Mouse (Mus musculus) heart, postnatal 25 days (tissue): ENCODE measurements around the gene Olig3. TPM values are rescaled to one million over a fixed set of nuclear protein-coding genes. Genes with fewer than 3 reads are reported as not detected.
"Not testable (repeated sequence)": the region's sequence is repeated elsewhere in the genome, so short reads cannot be mapped to it uniquely, and the experiment has no call there.

Source experiments
- DNase-seq: peaks from one replicate; pipeline ENCODE4 v3.0.0; 2022; ENCODE audit warnings: low spot score
- intact Hi-C: fragments of 180-260 bp; cut with DNase I; formaldehyde crosslinking; loops from one replicate; pipeline ENCODE4 v1.15.1; 2025
- total RNA-seq, 2 experiments: library from RNA; stranded (reverse); gene quantifications; 2 replicates each; pipeline ENCODE4 v1.2.3; 2021

The Olig3 gene
- total RNA-seq, 2 experiments from 2014 or later: not detected

GRCm38 (mm10) chr10:19360446-19361300 is 4.3 kb downstream of the Olig3 start:
- intact Hi-C loops: no loop called here
- DNase-seq: no peak

DNA sequence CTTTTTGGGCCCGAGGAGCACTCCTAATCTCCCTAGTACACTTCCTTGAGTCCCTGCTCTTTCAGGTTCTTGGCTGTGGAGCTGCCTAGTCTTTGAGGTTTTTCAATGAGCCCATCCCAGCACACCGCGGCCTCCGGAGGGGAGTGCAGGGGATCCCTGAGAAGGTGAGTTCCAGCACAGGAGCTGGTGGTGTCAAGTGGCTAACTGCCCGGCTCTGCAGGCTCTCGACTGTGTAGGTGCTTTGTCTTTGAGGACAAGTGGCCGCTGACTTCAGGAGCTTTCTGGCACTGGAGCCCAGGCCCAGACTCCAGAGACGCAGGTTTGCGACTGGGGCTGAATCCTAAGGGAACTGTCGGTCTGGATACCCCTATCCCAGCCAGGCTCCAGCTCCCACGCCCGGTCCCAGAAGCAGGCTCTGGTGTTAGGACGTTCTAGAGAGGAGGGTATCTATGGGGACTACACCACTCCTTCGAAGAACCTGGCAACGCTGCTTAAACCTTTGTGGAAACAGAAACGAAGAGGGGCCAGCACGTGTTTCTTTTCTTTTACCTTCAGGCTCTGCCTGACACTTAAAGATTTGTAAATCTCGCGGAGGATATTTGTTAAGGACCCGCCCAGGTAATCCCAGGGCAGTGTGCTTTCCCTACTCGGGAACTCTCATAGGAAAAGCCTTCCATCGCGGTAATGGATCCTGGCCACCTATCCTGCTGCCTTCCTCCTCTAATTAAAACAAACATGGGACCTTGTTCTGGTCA is 5.4 kb downstream of the Olig3 start:
- intact Hi-C loops: no loop called here
- no peak for DNase-seq

- intact Hi-C loops: no loop called here
- no peak for DNase-seq
These were observed 5.9 kb downstream of the Olig3 start for GRCm38 (mm10) chr10:19362294-19362590.

DNA sequence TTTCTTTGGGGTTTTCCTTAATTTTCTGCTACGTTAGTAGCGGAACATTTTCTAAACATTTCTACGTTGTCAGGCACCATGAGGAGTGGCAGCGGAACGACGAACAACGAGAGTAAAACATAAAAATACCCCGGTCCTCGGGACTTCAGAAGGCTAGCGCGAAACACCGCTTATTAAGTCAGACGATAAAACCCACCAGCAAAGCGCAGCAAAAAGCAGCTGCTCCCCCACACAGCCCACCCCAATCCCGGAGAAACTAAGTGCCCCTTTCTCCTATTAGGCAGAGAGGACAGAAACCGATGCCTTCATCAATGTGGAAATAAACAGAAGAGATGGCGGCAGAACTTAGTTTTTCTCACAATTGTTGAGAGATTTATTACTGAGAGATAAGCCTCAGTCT is 6.5 kb downstream of the Olig3 start:
- intact Hi-C loops: no loop called here
- no peak for DNase-seq

- intact Hi-C loops: no loop called here
- no peak for DNase-seq
These were observed 7.0 kb downstream of the Olig3 start for GRCm38 (mm10) chr10:19363365-19363764.

DNA sequence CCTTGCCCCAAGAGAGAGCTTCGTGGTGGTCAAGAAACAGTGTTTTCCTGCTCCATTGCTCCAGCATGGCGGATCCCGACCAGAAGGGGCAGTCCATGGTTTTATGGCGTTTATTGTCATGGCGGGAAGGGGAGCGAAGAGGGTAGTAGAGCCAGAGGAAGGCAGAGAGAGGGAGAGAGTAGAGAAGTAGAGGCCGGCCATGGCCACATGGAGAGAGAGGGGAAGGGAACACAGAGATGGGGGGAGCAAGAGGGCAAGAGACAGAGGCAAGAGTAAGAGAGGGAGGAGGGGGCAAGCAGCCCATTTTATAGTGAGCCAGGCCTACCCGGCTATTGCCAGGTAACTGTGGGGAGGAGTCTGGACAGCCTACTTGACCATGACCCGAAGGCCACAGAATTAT is 12.8 kb downstream of the Olig3 start:
- intact Hi-C loops: no loop called here
- no peak for DNase-seq

DNA sequence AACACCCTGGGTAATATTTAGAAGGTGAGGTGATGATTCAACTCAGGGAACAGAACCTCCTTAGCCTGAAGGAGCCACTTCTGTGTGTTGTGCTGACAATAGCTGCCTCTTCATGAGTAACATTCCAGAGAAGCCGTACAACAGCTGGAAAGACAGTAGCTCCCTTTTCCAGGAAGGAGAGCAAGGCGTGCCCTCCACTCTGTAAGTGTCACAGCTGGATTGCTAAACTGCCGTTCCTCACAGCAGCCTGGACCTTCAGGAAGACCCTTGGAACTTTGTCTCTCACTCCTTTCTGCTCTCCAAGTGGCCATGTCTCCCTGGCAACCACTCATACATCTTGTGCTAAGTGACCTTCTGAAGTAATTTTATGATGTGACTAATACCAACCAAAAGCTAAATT is 13.8 kb downstream of the Olig3 start:
- no peak for DNase-seq
- intact Hi-C loops: no loop called here

DNA sequence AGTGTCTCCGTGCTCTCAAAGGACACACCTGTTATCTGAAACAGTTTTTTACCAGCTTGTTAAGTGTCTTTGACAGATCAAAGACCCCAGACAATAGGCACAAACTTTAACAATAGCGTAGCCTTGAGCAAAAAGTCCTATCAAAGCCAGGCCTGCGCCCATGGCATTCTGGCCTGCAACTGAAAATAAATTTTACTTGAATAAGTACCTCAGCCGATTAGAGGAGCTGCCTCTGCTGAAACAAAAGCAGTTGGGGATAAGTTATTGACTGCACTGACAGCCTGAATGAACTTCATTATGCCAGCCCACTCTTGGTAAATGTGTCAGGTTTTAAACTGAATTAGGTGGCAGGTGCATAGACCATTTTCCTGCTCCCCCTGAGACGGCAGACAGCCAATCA is 15.9 kb downstream of the Olig3 start:
- intact Hi-C loops: no loop called here

DNA sequence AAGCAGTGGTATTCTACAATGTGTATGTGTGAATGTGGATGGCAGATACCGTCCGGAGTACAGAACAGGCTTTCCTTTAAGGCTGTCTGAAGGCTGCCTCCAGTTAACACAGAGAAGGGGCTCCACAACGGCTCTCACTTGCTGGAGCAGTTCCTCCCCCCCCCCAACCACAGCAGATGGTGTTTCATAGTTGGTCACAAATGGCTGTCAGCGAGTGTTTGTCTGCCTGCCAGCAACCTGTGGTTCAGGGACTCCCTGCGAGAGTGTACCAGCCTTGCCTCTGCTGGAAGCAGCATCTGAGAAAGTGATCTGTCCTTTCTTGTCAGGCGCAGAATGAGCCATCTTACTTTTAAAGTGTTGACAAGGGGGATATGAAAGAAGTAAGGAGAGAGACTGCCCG is 17.5 kb downstream of the Olig3 start:
- intact Hi-C loops: no loop called here
- no peak for DNase-seq

More for the DNA sequence above, 15.9 kb downstream of the Olig3 start:
- no peak for DNase-seq

DNA sequence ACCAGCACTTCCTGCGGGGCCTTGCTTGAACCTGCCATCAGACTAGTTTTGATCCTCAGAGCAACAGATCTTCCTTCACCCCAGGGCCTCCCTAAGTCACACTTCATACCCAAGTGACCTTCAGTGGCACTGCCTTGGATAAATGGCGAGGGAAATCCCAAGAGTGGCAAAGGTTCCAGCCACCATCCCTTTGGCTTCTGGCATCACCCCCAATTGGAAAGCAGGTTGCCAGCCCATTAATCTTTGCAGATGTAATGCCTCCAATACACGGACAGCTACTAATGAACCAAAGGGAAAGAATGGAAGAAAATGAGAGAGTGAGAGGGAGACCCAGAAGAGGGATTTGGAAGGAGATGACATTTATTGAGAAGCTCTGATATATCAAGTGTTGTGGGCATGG is 18.0 kb downstream of the Olig3 start:
- DNase-seq: no peak
- intact Hi-C loops: no loop called here

- intact Hi-C loops: no loop called here
- DNase-seq: no peak
These were observed 19.5 kb downstream of the Olig3 start for GRCm38 (mm10) chr10:19375838-19376237.

- intact Hi-C loops: not testable (repeated sequence)
These were observed 24.6 kb downstream of the Olig3 start for GRCm38 (mm10) chr10:19380971-19381370.

GRCm38 (mm10) chr10:19384176-19384575 is 27.8 kb downstream of the Olig3 start:
- DNase-seq: no peak
- intact Hi-C loops: no loop called here

More at GRCm38 (mm10) chr10:19380971-19381370, 24.6 kb downstream of the Olig3 start:
- DNase-seq: not testable (repeated sequence)

DNA sequence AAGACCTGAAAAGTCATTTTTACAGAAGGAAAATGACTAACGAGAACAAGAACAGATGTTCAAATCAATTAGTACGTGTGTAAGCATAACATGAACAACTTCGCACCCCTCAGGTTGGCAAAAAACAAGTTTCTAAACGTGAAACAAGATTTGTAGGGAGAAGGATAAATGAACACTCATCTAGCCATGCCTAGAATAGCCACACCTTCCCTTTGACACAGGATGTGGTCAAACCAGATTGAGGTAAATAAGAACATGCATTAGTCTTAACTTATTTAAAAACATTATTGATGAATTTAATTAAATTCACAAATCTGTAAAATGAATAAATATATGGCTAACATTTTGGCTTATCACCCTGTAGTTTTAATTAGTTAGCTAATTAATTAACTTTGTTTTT is 35.5 kb downstream of the Olig3 start:
- DNase-seq: no peak
- intact Hi-C loops: no loop called here

DNA sequence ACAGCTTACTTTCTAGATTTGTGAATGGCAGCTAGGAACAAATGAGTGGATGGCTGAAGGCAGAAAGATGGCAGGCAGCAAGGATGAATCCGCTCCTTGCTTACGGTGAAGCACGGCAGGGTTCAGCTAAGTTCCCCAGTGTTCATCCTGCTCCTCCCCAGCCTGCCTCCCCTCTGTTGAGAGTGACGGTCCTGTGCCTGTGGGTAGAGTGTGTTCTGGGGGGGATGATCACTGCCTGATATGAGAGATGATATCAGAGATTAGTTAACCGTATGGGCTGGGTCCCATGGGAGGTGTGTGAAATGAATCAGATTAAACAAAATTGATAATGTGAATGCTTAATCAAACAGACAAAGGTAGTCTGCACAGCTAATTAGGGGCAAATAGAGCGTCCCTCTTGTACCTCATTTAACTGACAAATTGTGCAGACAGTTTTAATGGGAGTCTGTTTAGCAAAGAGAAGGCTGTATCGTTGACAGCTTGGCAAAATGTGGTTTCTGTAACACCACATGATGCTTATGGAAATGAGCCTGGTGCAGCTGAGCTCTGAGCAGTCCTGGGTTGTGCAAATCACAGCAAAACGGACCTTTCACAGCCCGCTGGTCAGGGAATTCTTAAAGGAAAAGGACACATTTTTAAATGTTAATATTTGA is 40.3 kb downstream of the Olig3 start:
- no peak for DNase-seq
- intact Hi-C loops: no loop called here

- intact Hi-C loops: no loop called here
- no peak for DNase-seq
These were observed 41.1 kb downstream of the Olig3 start for GRCm38 (mm10) chr10:19397396-19397795.

DNA sequence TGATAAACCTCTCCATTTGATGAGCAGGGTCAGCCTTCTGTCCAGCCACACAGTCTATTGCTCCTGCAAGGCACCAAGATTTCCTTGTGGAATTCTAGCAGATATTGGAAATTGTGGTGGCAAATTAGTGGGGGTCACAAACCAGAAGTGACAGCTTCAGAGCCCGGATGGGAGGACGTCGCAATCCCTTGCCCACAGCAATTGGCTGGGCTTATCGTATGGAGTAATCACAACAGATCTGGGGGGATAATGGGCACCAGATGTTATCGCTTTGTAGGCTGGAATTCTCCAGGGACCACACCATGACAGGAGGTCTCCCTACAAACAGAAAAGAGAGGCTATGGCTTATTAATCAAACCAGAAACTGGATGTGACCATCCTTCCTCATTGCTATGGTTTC is 44.8 kb downstream of the Olig3 start:
- intact Hi-C loops: no loop called here

DNA sequence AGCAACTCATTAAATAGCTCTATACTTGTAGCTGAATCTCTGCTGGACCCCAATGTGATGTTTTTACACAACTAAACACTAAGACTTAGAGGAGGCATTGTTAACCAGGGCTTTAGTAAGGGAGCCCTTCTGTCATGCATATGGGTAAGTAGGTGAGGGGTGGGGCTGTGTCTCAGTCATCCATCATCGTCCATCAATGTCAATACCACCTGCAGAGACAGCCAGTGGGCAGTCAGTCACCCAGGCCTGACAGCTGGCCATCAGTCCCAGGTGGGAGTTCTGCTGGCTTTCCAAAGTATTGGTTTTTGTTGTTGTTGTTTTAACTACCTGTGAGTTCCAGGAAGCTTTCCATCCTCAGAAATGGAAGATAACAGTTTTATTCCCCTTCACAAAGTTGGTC is 48.1 kb downstream of the Olig3 start:
- intact Hi-C loops: no loop called here

More for the DNA sequence above, 44.8 kb downstream of the Olig3 start:
- DNase-seq: no peak

GRCm38 (mm10) chr10:19405959-19406358 is 49.6 kb downstream of the Olig3 start:
- no peak for DNase-seq
- intact Hi-C loops: no loop called here

More for the DNA sequence above, 48.1 kb downstream of the Olig3 start:
- no peak for DNase-seq

GRCm38 (mm10) chr10:19407168-19407567 is 50.8 kb downstream of the Olig3 start:
- intact Hi-C loops: no loop called here

More at GRCm38 (mm10) chr10:19407168-19407567, 50.8 kb downstream of the Olig3 start:
- no peak for DNase-seq
